Mouse (Mus musculus): Measurements from ENCODE around the gene Col23a1. TPM values are rescaled to one million over a fixed set of nuclear protein-coding genes. Genes with fewer than 3 reads are reported as not detected.
A peak's percentile ranks its signal among the peaks of the same experiment; 100 is the strongest.
"Not testable (repeated sequence)": the region's sequence is repeated elsewhere in the genome, so short reads cannot be mapped to it uniquely, and the experiment has no call there.

Gene Col23a1
- polyA plus RNA-seq, 1 experiment from 2014 or later: 0.40 TPM

DNA sequence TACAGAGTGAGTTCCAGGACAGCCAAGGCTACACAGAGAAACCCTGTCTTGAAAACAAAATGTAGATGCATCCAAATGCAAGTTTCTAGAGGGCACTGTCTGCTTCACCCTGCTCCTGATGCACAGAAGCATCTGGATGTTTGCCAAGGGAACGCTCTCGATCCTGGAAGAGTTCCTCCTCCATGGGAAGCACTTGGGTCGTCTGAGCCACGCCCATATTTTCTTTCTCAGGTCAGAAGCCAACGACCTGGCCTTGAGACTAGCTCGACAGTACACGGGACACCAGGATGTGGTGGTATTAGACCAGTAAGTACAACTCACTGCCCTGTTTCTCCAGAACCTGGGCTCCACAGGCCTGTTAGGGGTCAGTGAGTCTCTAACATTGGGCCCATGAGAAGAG, 301.4 kb downstream of the Col23a1 start:
- no peak overlapping the region for H3K4me3 ChIP-seq (ENCODE audit: inconsistent target)
- peaks cover 44% of the 10 kb centered on the region for H3K36me3 ChIP-seq (ENCODE audit: inconsistent target)
- peaks cover 5% of the 10 kb centered on the region; the same call in 1 of the 2 replicates for H3K79me2 ChIP-seq (ENCODE audit: inconsistent target)
- WGBS (ENCODE audit: missing documents): 84% methylated on average over 7 of the region's 7 CpGs
- H3K27ac ChIP-seq: no peak overlapping the region

DNA sequence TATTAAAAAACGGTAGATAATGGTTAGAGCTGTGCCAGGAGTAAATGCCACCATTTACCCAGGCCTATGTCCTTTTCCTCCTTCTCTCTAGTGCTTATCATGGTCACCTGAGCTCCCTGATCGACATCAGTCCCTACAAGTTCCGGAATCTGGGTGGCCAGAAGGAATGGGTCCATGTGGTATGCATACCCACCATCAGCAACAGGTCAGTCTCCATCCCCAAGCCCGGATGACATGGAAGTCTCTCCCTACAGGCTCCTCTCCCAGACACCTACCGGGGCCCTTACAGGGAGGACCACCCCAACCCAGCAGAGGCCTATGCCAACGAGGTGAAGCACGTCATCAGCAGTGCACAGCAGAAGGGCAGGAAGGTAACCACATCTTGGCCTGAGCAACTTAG, 302.2 kb downstream of the Col23a1 start:
- no peak overlapping the region for H3K4me3 ChIP-seq (ENCODE audit: inconsistent target)
- H3K27ac ChIP-seq: no peak overlapping the region
- WGBS (ENCODE audit: missing documents): 94% methylated on average over 7 of the region's 7 CpGs
- H3K79me2 ChIP-seq (ENCODE audit: inconsistent target): peaks cover 5% of the 10 kb centered on the region; the same call in 1 of the 2 replicates
- peaks cover 44% of the 10 kb centered on the region for H3K36me3 ChIP-seq (ENCODE audit: inconsistent target)

GRCm38 (mm10) chr11:51593368-51593767, 303.6 kb downstream of the Col23a1 start:
- peaks cover 45% of the 10 kb centered on the region; the same call in 1 of the 2 replicates for H3K36me3 ChIP-seq (ENCODE audit: inconsistent target)
- H3K27ac ChIP-seq: no peak overlapping the region
- peaks cover 17% of the 10 kb centered on the region for H3K79me2 ChIP-seq (ENCODE audit: inconsistent target)
- no peak overlapping the region for H3K4me3 ChIP-seq (ENCODE audit: inconsistent target)
- WGBS (ENCODE audit: missing documents): 90% methylated on average over 4 of the region's 4 CpGs

- Histone ChIP-seq H3K36me3 (ENCODE audit: inconsistent target) (peaks cover 50% of the 10 kb centered on the region; the same call in 1 of the 2 replicates), H3K4me3 (ENCODE audit: inconsistent target) (no peak overlapping the region), H3K79me2 (ENCODE audit: inconsistent target) (peaks cover 22% of the 10 kb centered on the region), H3K27ac (no peak overlapping the region)
- WGBS (ENCODE audit: missing documents): 92% methylated on average over 6 of the region's 6 CpGs
Observed at GRCm38 (mm10) chr11:51593849-51594248, 304.1 kb downstream of the Col23a1 start.

DNA sequence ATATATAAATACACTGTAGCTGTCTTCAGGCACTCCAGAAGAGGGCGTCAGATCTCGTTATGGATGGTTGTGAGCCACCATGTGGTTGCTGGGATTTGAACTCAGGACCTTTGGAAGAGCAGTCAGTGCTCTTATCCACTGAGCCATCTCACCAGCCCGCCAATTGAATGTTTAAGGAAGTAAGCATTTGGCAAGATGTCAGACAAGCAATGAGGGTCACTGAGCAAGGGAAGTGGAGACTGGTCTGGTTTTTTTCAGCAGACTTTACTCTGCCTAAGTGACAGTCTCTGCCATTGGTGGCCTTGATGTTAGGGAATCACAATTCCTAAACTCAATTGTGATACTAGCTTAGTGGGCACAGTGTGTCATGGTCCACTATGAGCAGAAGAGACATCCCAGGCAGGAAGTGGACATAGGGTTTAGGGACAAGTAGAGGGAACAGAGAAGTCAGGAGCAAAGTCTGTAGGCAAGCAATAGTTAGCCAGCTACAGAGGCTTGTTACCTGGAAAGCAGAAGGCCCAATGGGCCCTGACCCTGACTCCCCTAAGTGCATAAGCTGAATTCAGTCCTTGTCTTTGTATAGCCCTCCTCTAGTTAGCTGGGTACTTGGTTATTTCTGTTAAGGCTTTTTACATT, 305.1 kb downstream of the Col23a1 start:
- Histone ChIP-seq H3K4me3 (ENCODE audit: inconsistent target) (no peak overlapping the region), H3K36me3 (ENCODE audit: inconsistent target) (peaks cover 60% of the 10 kb centered on the region; the same call in 1 of the 2 replicates), H3K27ac (peak overlapping the region; percentile 21), H3K79me2 (ENCODE audit: inconsistent target) (peaks cover 31% of the 10 kb centered on the region)
- WGBS (ENCODE audit: missing documents): 38% methylated on average over 3 of the region's 3 CpGs

DNA sequence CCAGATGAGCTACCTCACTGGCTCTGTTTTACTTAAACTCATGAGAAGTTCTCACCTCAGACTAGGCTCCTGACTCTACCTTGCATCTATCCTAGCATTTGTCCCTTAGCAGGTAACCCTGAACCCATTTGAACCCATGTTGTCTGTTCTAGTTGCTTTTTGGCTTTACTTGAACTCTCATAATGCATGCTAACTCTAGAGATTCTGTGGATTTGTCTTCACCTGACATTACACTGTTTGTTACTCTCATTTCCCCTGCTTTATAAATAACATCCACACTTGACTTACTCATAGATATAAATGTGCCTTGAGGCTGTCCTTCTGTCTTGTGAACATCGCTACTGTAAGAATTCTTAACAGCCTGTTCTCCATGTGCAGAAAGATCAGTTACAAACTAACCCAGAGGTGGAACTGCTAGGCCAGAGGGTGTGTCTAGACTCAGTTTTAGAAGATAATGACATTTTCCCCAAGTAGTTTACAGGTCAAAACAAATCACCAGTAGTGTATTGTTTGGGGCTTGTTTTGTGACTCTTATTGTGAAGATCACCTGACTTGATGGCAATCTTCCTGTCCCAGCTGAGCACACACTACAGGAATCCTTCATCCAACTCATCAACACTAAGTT, 305.9 kb downstream of the Col23a1 start:
- H3K36me3 ChIP-seq (ENCODE audit: inconsistent target): peaks cover 62% of the 10 kb centered on the region; the same call in 1 of the 2 replicates
- 91% methylated on average over 1 of the region's 1 CpGs for WGBS (ENCODE audit: missing documents)
- no peak overlapping the region for H3K4me3 ChIP-seq (ENCODE audit: inconsistent target)
- peaks cover 39% of the 10 kb centered on the region for H3K79me2 ChIP-seq (ENCODE audit: inconsistent target)
- peak overlapping the region; percentile 21 for H3K27ac ChIP-seq

- no peak overlapping the region for H3K4me3 ChIP-seq (ENCODE audit: inconsistent target)
- WGBS (ENCODE audit: missing documents): 69% methylated on average over 2 of the region's 2 CpGs
- peaks cover 71% of the 10 kb centered on the region for H3K36me3 ChIP-seq (ENCODE audit: inconsistent target)
- H3K79me2 ChIP-seq (ENCODE audit: inconsistent target): peaks cover 59% of the 10 kb centered on the region
- no peak overlapping the region for H3K27ac ChIP-seq
Observed at GRCm38 (mm10) chr11:51597553-51597952, 307.8 kb downstream of the Col23a1 start.

DNA sequence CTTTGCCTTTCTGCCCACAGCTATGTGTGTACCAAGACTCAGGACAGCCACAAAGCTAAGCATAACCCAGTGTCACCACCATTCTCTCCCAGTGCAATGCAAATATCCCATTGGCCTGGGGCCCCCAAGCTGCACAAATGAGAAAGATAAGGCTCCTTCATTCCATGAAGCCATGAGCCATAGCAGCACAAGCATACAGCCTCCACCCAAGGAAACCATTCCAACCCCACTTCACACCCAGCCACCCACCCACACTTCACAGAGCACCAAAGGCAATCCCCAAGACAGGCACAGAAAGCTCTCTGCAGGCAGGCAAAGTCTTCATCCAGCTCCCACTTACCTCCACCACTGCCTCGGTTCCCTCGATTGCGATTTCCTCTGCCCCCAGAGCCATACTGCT, 312.5 kb downstream of the Col23a1 start:
- Histone ChIP-seq H3K79me2 (ENCODE audit: inconsistent target) (peaks cover 86% of the 10 kb centered on the region), H3K4me3 (ENCODE audit: inconsistent target) (no peak overlapping the region), H3K27ac (no peak overlapping the region), H3K36me3 (ENCODE audit: inconsistent target) (peaks cover 72% of the 10 kb centered on the region)
- 85% methylated on average over 3 of the region's 3 CpGs for WGBS (ENCODE audit: missing documents)

DNA sequence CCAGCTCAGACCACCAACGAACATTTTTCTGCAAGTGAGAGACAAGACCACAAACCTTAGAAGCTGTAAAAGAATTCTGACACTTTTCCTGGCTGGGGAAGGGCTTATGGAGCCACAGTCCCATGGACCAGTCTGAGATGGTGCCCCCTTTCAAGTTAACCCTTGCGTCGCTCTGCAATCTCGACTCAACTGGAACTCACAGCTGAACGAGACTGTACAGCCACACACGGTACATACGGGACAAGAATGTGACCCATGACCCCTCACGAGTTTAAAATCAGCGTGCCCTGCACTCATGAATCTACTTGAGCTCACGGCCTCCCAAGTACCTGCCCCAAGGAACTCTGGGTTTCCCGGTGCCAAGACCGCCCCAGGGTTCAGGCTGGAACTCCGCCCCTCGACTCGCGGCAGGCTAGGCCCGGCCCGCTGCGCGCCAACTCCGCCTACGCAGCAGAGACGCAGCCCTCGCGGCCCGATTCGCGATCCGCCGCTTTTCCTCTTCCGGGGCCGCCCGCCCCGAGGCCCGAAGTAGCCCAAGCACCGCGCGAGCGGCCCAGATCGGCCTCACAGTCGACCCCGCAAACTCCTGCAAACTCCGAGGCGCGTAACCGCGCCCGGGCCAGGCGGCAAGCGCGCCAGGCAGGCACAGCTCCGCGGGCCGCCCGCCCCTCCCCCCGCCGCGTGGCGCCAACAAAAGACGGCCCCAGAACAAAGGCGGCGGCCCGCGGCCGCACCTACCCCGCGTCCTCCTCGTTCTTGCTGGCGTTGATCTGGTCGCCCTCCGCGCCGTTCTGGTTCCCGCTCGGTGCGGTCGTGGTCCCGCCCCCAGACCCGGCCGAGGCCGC, 316.1 kb downstream of the Col23a1 start:
- 0 out of 2 replicates have a peak overlapping the region, but pooled peaks have one; percentile 0 for H3K27ac ChIP-seq
- peaks cover 43% of the 10 kb centered on the region for H3K36me3 ChIP-seq (ENCODE audit: inconsistent target)
- peak overlapping the region; percentile 61 for H3K4me3 ChIP-seq (ENCODE audit: inconsistent target)
- under 1% methylated on average over 77 of the region's 81 CpGs for WGBS (ENCODE audit: missing documents)
- H3K79me2 ChIP-seq (ENCODE audit: inconsistent target): peaks cover 50% of the 10 kb centered on the region

DNA sequence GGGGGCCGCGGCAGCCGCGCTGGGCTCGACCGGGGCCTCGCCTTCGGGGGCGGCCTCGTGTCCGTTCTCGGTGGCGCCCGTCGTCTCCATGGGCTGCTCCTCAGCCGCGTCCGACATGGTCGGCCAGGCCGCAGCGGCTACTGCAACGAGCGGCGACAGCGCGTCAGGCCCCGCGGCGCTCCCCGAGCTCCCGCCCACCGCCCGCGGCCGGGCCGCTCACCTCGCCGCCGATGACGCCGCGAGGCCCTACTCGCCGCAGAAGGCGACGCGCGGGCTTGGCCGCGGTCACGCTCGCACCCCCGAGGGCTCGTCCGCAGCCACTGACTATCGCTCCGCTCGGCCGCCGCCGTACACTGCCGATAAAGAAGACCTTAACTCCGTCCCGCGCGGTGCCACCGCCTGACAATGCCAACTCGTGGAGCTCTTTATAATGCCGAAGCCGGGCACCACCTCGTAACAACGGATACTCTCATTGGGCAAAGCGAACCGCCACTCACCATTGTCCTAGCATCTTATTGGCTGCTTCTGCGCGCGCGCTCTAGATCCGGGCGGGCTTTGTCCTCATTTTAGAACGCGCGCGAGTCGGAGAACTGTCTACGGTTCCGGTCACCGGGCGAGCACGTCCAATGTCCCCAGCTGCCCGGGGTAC, 316.9 kb downstream of the Col23a1 start, which contains the start of gene Hnrnpab:
TSS of gene Hnrnpab (minus strand) at position 401 of the 649 bp plus-strand sequence.
- peak within 1 kb of the TSS; percentile 70 for H3K27ac ChIP-seq
- peaks cover 43% of the 10 kb centered on the region for H3K79me2 ChIP-seq (ENCODE audit: inconsistent target)
- WGBS (ENCODE audit: missing documents): 1% methylated on average over 84 of the region's 91 CpGs

DNA sequence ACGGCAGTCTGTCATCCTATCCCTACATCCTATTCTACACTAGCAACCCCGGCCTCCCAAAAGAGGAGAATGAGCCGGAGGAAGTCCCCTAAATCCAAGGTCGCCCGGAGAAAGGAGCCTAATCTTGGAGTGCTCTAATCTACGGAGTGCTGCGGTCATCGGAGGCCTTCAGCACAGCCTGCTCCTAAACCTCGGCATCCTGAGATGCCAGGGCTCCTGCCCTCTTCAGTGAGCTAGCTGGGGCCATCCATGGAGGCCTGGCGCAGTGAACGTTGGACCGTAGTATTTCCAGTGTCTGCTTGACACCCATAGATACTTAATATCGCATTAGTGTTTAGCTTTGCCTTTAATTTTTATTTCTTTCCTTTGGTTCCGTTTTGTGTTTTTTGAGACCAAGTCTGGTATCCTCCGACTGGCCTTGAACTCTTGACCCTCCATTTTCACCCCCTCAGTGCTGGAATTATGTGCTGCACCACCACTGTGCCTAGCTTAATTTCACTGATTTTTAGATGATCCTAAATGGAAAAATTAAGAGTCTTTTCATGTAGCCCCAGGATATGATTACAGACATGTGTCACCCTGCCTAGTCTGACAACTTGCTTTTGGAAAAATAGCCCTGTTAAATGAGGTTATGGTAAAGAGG, 317.5 kb downstream of the Col23a1 start:
- peak overlapping the region; percentile 70 for H3K27ac ChIP-seq
- peaks cover 29% of the 10 kb centered on the region for H3K36me3 ChIP-seq (ENCODE audit: inconsistent target)
- 14% methylated on average over 15 of the region's 15 CpGs for WGBS (ENCODE audit: missing documents)
- H3K79me2 ChIP-seq (ENCODE audit: inconsistent target): peaks cover 36% of the 10 kb centered on the region
- H3K4me3 ChIP-seq (ENCODE audit: inconsistent target): peak overlapping the region; percentile 48

More for the DNA sequence above, 316.9 kb downstream of the Col23a1 start, which contains the start of gene Hnrnpab:
- Histone ChIP-seq H3K4me3 (ENCODE audit: inconsistent target) (peak within 1 kb of the TSS; percentile 61), H3K36me3 (ENCODE audit: inconsistent target) (peaks cover 35% of the 10 kb centered on the region)

DNA sequence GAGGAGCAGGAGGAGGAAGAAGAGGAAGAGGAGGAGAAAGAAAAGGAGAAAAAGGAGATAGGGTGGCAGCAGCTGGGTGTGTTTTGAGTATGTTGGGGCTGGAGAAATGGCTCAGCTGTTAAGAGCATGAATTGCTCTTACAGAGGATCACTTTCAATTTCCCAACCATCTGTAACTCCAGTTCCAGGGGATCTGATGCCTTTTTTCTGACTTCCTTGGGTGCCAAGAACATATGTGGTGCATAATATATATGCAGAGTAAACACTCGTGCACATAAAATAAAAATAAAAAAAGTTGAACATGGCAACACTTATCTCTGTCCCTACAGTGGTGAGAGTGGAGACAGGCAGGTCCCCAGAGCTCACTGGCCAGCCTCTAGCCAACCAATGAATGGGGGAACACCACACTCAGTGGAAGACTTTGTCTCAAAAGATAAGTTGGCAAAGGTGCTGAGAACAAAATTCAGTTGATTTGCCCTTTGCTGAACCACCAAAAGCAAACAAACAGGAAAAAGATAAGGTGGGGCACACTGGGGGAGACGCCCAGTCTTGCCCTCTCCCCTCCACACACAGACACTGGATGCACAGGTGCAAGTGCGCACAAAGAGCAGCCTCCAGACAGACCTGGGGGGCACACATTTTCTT, 319.7 kb downstream of the Col23a1 start:
- no peak overlapping the region for H3K4me3 ChIP-seq (ENCODE audit: inconsistent target)
- H3K79me2 ChIP-seq (ENCODE audit: inconsistent target): peaks cover 15% of the 10 kb centered on the region
- 86% methylated on average over 3 of the region's 3 CpGs for WGBS (ENCODE audit: missing documents)
- peaks cover 7% of the 10 kb centered on the region for H3K36me3 ChIP-seq (ENCODE audit: inconsistent target)
- no peak overlapping the region for H3K27ac ChIP-seq

- H3K36me3 ChIP-seq (ENCODE audit: inconsistent target); H3K79me2 ChIP-seq (ENCODE audit: inconsistent target); H3K4me3 ChIP-seq (ENCODE audit: inconsistent target); H3K27ac ChIP-seq: not testable (repeated sequence)
- 64% methylated on average over 4 of the region's 5 CpGs for WGBS (ENCODE audit: missing documents)
Observed at GRCm38 (mm10) chr11:51609940-51610339, 320.2 kb downstream of the Col23a1 start.

Measured in macrophage (primary cell).